Mouse (Mus musculus) MEL (cell line): ENCODE measurements at regions not wholly inside any gene's neighbourhood (a gene's known extent, or its start where the extent isn't known, plus 50 kb on each side); places are given as distances from the start of the nearest gene placed in this dataset.

ENCODE experiments used
- DNase-seq: peaks from one replicate; pipeline ENCODE4 v3.0.0; 2011; ENCODE audit warnings: low read depth, low spot score
- H3K27ac ChIP-seq: 2 replicates; pipeline ENCODE4 v1.5.1; 2012; ENCODE audit warnings: low read depth, mild to moderate bottlenecking, control low read depth, low read length, moderate library complexity; ENCODE audit not compliant: control insufficient read depth
- H3K27me3 ChIP-seq, 2 experiments: fragments of 150-350 bp in 1 of 2; sonication (generic) in 1 of 2; 2 replicates each; pipeline ENCODE4 v1.6.1; 2012; ENCODE audit warnings: low read length in 2 of 2, mild to moderate bottlenecking in 2 of 2, improper control_type of control experiment in 1 of 2, moderate library complexity in 1 of 2; ENCODE audit not compliant: insufficient read depth in 2 of 2, control insufficient read depth in 1 of 2
- H3K36me3 ChIP-seq, 2 experiments: 2 replicates each; pipeline ENCODE4 v1.6.1; 2012 to 2014; ENCODE audit warnings: low read length in 2 of 2, improper control_type of control experiment in 1 of 2, inconsistent platforms in 1 of 2, mild to moderate bottlenecking in 1 of 2; ENCODE audit not compliant: insufficient read depth in 2 of 2, control insufficient read depth in 1 of 2
- H3K4me1 ChIP-seq, 2 experiments: fragments of 150-350 bp in 1 of 2; sonication (generic) in 1 of 2; 2 replicates each; pipeline ENCODE4 v1.6.1; 2012; ENCODE audit warnings: low read length in 2 of 2, improper control_type of control experiment in 1 of 2, mild to moderate bottlenecking in 1 of 2; ENCODE audit not compliant: insufficient read depth in 2 of 2, control insufficient read depth in 1 of 2
- H3K4me3 ChIP-seq, 2 experiments: fragments of 150-350 bp in 1 of 2; sonication (generic) in 1 of 2; 2 replicates each; pipeline ENCODE4 v1.5.1; 2012; ENCODE audit warnings: low read depth in 2 of 2, low read length in 2 of 2, mild to moderate bottlenecking in 2 of 2, moderate library complexity in 2 of 2, control low read depth in 1 of 2, improper control_type of control experiment in 1 of 2; ENCODE audit not compliant: control insufficient read depth in 1 of 2, insufficient read depth in 1 of 2
- H3K79me2 ChIP-seq: 2 replicates; pipeline ENCODE4 v1.6.1; 2012; ENCODE audit warnings: mild to moderate bottlenecking, low read length, moderate library complexity; ENCODE audit not compliant: control insufficient read depth, poor library complexity, insufficient read depth
- H3K9ac ChIP-seq: 2 replicates; pipeline ENCODE4 v1.6.1; 2012; ENCODE audit warnings: low read depth, mild to moderate bottlenecking, control low read depth, low read length, moderate library complexity; ENCODE audit not compliant: control insufficient read depth, poor library complexity, severe bottlenecking
- H3K9me3 ChIP-seq: fragments of 150-350 bp; sonication (generic); replicated peaks from 2 replicates; pipeline ENCODE4 v1.6.1; 2012; ENCODE audit warnings: mild to moderate bottlenecking, low read length, improper control_type of control experiment, moderate library complexity; ENCODE audit not compliant: insufficient read depth
- BHLHE40 ChIP-seq: IDR thresholded peaks from 2 replicates; pipeline ENCODE4 v1.6.1; 2012; ENCODE audit warnings: low read depth, mild to moderate bottlenecking, inconsistent platforms, low read length, improper control_type of control experiment, borderline replicate concordance
- CHD2 ChIP-seq: IDR thresholded peaks from 2 replicates; pipeline ENCODE4 v1.6.1; 2011; ENCODE audit warnings: low read length, improper control_type of control experiment
- CTCF ChIP-seq, 3 experiments: IDR thresholded peaks in 2 of 3; conservative IDR thresholded peaks in 1 of 3; 2 replicates each; pipeline ENCODE4 v1.5.1; 2011 to 2012; ENCODE audit warnings: low read length in 3 of 3, low read depth in 2 of 3, mild to moderate bottlenecking in 2 of 3, improper control_type of control experiment in 1 of 3, inconsistent platforms in 1 of 3, mixed read lengths in 1 of 3, moderate library complexity in 1 of 3; ENCODE audit not compliant: control insufficient read depth in 1 of 3, insufficient read depth in 1 of 3, poor library complexity in 1 of 3, severe bottlenecking in 1 of 3
- E2F4 ChIP-seq: IDR thresholded peaks from 2 replicates; pipeline ENCODE4 v1.6.1; 2011; ENCODE audit warnings: low read depth, low read length, improper control_type of control experiment, borderline replicate concordance
- ELF1 ChIP-seq: IDR thresholded peaks from 2 replicates; pipeline ENCODE4 v1.6.1; 2014; ENCODE audit warnings: low read depth, mild to moderate bottlenecking, inconsistent platforms, low read length, improper control_type of control experiment, moderate library complexity
- ETS1 ChIP-seq: IDR thresholded peaks from 2 replicates; pipeline ENCODE4 v1.6.1; 2012; ENCODE audit warnings: low read depth, mild to moderate bottlenecking, inconsistent platforms, low read length, improper control_type of control experiment, moderate library complexity
- JUND ChIP-seq: IDR thresholded peaks from 2 replicates; pipeline ENCODE4 v1.6.1; 2011; ENCODE audit warnings: low read depth, mild to moderate bottlenecking, improper control_type of control experiment, low read length
- KAT2A ChIP-seq: conservative IDR thresholded peaks from 2 replicates; pipeline ENCODE4 v1.6.1; 2012; ENCODE audit warnings: low read depth, low read length, improper control_type of control experiment, inconsistent platforms
- MAFK ChIP-seq: IDR thresholded peaks from 2 replicates; pipeline ENCODE4 v1.6.1; 2011; ENCODE audit warnings: low read depth, mild to moderate bottlenecking, low read length, improper control_type of control experiment, borderline replicate concordance
- MAX ChIP-seq: IDR thresholded peaks from 2 replicates; pipeline ENCODE4 v1.6.1; 2011; ENCODE audit warnings: low read length, improper control_type of control experiment
- MAZ ChIP-seq: IDR thresholded peaks from 2 replicates; pipeline ENCODE4 v1.6.1; 2012; ENCODE audit warnings: low read depth, mild to moderate bottlenecking, inconsistent platforms, low read length, improper control_type of control experiment
- MEF2A ChIP-seq: IDR thresholded peaks from 2 replicates; pipeline ENCODE4 v1.6.1; 2014; ENCODE audit warnings: low read depth, mild to moderate bottlenecking, inconsistent platforms, low read length, improper control_type of control experiment; ENCODE audit not compliant: poor library complexity, insufficient replicate concordance, severe bottlenecking; ENCODE audit errors: extremely low read depth
- MYB ChIP-seq: IDR thresholded peaks from 2 replicates; pipeline ENCODE4 v1.6.1; 2011; ENCODE audit warnings: mild to moderate bottlenecking, low read depth, low read length, improper control_type of control experiment
- MYC ChIP-seq: IDR thresholded peaks from 2 replicates; pipeline ENCODE4 v1.6.1; 2011; ENCODE audit warnings: low read depth, mild to moderate bottlenecking, low read length, improper control_type of control experiment, moderate library complexity
- NRF1 ChIP-seq: IDR thresholded peaks from 2 replicates; pipeline ENCODE4 v1.6.1; 2014; ENCODE audit warnings: low read depth, mild to moderate bottlenecking, inconsistent platforms, low read length, improper control_type of control experiment, moderate library complexity; ENCODE audit not compliant: poor library complexity, insufficient read depth, severe bottlenecking
- POLR2A ChIP-seq, 2 experiments: IDR thresholded peaks; 2 replicates each; pipeline ENCODE4 v1.6.1; 2011 to 2012; ENCODE audit warnings: low read length in 2 of 2, mild to moderate bottlenecking in 2 of 2, control low read depth in 1 of 2, improper control_type of control experiment in 1 of 2, low read depth in 1 of 2, moderate library complexity in 1 of 2; ENCODE audit not compliant: control insufficient read depth in 1 of 2, insufficient read depth in 1 of 2, poor library complexity in 1 of 2
- POLR2AphosphoS5 ChIP-seq: IDR thresholded peaks from 2 replicates; pipeline ENCODE4 v1.6.1; 2012; ENCODE audit warnings: low read depth, borderline replicate concordance, mild to moderate bottlenecking, inconsistent platforms, low read length, moderate library complexity, mixed read lengths
- RCOR1 ChIP-seq: IDR thresholded peaks from 2 replicates; pipeline ENCODE4 v1.6.1; 2012; ENCODE audit warnings: low read depth, mild to moderate bottlenecking, inconsistent platforms, low read length, improper control_type of control experiment
- SIN3A ChIP-seq: IDR thresholded peaks from 2 replicates; pipeline ENCODE4 v1.6.1; 2012; ENCODE audit warnings: low read length, improper control_type of control experiment, inconsistent platforms
- TAL1 ChIP-seq: IDR thresholded peaks from 2 replicates; pipeline ENCODE4 v1.6.1; 2012; ENCODE audit warnings: mild to moderate bottlenecking, inconsistent platforms, low read length, moderate library complexity, mixed read lengths
- TCF12 ChIP-seq: IDR thresholded peaks from 2 replicates; pipeline ENCODE4 v1.6.1; 2014; ENCODE audit warnings: low read depth, mild to moderate bottlenecking, inconsistent platforms, low read length, improper control_type of control experiment, moderate library complexity
- UBTF ChIP-seq: IDR thresholded peaks from 2 replicates; pipeline ENCODE4 v1.6.1; 2012; ENCODE audit warnings: low read depth, mild to moderate bottlenecking, inconsistent platforms, low read length, improper control_type of control experiment, moderate library complexity, borderline replicate concordance; ENCODE audit not compliant: insufficient read depth
- USF1 ChIP-seq: IDR thresholded peaks from 2 replicates; pipeline ENCODE4 v1.6.1; 2014; ENCODE audit warnings: low read depth, mild to moderate bottlenecking, inconsistent platforms, low read length, improper control_type of control experiment, moderate library complexity
- USF2 ChIP-seq, 2 experiments: IDR thresholded peaks; 2 replicates each; pipeline ENCODE4 v1.6.1; 2011 to 2012; ENCODE audit warnings: improper control_type of control experiment in 2 of 2, low read length in 2 of 2, borderline replicate concordance in 1 of 2, inconsistent platforms in 1 of 2, low read depth in 1 of 2, mild to moderate bottlenecking in 1 of 2; ENCODE audit not compliant: insufficient read depth in 1 of 2
- ZC3H11A ChIP-seq: IDR thresholded peaks from 2 replicates; pipeline ENCODE4 v1.6.1; 2012; ENCODE audit warnings: low read depth, mild to moderate bottlenecking, inconsistent platforms, low read length, improper control_type of control experiment
- ZKSCAN1 ChIP-seq: IDR thresholded peaks from 2 replicates; pipeline ENCODE4 v1.6.1; 2012; ENCODE audit warnings: low read depth, mild to moderate bottlenecking, inconsistent platforms, low read length, improper control_type of control experiment, moderate library complexity
- ZMIZ1 ChIP-seq: IDR thresholded peaks from 2 replicates; pipeline ENCODE4 v1.6.1; 2012; ENCODE audit warnings: low read depth, mild to moderate bottlenecking, inconsistent platforms, low read length, improper control_type of control experiment, moderate library complexity
- ZNF384 ChIP-seq: IDR thresholded peaks from 2 replicates; pipeline ENCODE4 v1.6.1; 2012; ENCODE audit warnings: low read depth, mild to moderate bottlenecking, inconsistent platforms, low read length, improper control_type of control experiment

- Histone ChIP-seq H3K4me3 (no peak overlapping the region), H3K4me1 (no peaks in the 10 kb centered on the region), H3K36me3 (no peaks in the 10 kb centered on the region), H3K27ac (no peak overlapping the region), H3K9ac (no peak overlapping the region), H3K79me2 (no peaks in the 10 kb centered on the region), H3K9me3 (no peaks in the 10 kb centered on the region), H3K27me3 (no peaks in the 10 kb centered on the region)
- DNase-seq, result no peak
- TF ChIP-seq RCOR1, result no peak
- no peak for TF ChIP-seq USF2 (IDR thresholded peaks at IDR 0.05; ENCODE audit: borderline replicate concordance in 1 of 2, insufficient read depth in 1 of 2, low read depth in 1 of 2, low read length in 2 of 2)
- no peak for TF ChIP-seq MAX
- TF ChIP-seq ZKSCAN1, result no peak
- TF ChIP-seq POLR2AphosphoS5, result no peak
- no peak for TF ChIP-seq MYB
- TF ChIP-seq ZMIZ1, result no peak
- no peak for TF ChIP-seq JUND
- no peak for TF ChIP-seq SIN3A
- no peak for TF ChIP-seq MAFK
- no peak for TF ChIP-seq POLR2A (IDR thresholded peaks at IDR 0.05; ENCODE audit: control insufficient read depth in 1 of 2, insufficient read depth in 1 of 2, low read depth in 1 of 2, low read length in 2 of 2, poor library complexity in 1 of 2)
- no peak for TF ChIP-seq ZC3H11A
- no peak for TF ChIP-seq CTCF (IDR thresholded peaks at IDR 0.05 in 2 of 3, conservative IDR thresholded peaks at IDR 0.05 in 1 of 3; ENCODE audit: control insufficient read depth in 1 of 3, insufficient read depth in 1 of 3, low read depth in 2 of 3, low read length in 3 of 3, poor library complexity in 1 of 3, severe bottlenecking in 1 of 3)
- no peak for TF ChIP-seq USF1
- TF ChIP-seq NRF1, result no peak
- TF ChIP-seq ELF1, result no peak
- TF ChIP-seq MYC, result no peak
- TF ChIP-seq BHLHE40, result no peak
- no peak for TF ChIP-seq TAL1
- TF ChIP-seq ZNF384, result no peak
- TF ChIP-seq, all 39 proteins: peak for 0
These were observed 97.0 kb downstream of the Matn1 start for GRCm38 (mm10) chr4:131041210-131041609.

- H3K9ac ChIP-seq, result no peak overlapping the region
- H3K36me3 ChIP-seq, result no peaks in the 10 kb centered on the region
- H3K27ac ChIP-seq, result no peak overlapping the region
- TF ChIP-seq TAL1 (no peak), ELF1 (no peak), MEF2A (no peak), ETS1 (no peak), CHD2 (no peak), ZKSCAN1 (no peak), KAT2A (no peak), ZC3H11A (no peak), ZNF384 (no peak), E2F4 (no peak), UBTF (no peak), JUND (no peak), TCF12 (no peak), USF1 (no peak), MAZ (no peak)
- DNase-seq, result no peak
- no peaks in the 10 kb centered on the region for H3K27me3 ChIP-seq
- H3K9me3 ChIP-seq, result no peaks in the 10 kb centered on the region
- H3K79me2 ChIP-seq, result no peaks in the 10 kb centered on the region
- no peak overlapping the region for H3K4me3 ChIP-seq
- no peaks in the 10 kb centered on the region for H3K4me1 ChIP-seq
These were observed 101.9 kb downstream of the Matn1 start for GRCm38 (mm10) chr4:131046101-131046500.
